Mouse (Mus musculus): ENCODE measurements around the gene Strn3. TPM values are rescaled to one million over a fixed set of nuclear protein-coding genes. Genes with fewer than 3 reads are reported as not detected.
A peak's percentile ranks its signal among the peaks of the same experiment; 100 is the strongest.

The Strn3 gene
- total RNA-seq (2014; rRNA removed) (44.1 and 44.3 TPM in 2 replicates), polyA plus RNA-seq (2015; fragmentation: Nextera tagmentation; extraction: Ambion mirVana) (30.2 and 30.8 TPM in 2 replicates)

GRCm38 (mm10) chr12:51691845-51692632 lies at the start of gene Strn3:
Strn3 (minus strand) TSS chr12:51691897.
- Histone ChIP-seq H3K27me3 (ENCODE audit: insufficient read depth, low read length) (no peaks in the 10 kb centered on the region), H3K9me3 (ENCODE audit: low read length) (no peaks in the 10 kb centered on the region), H3K4me3 (ENCODE audit: low read length) (peak within 1 kb of the TSS; percentile 100), H3K27ac (peak within 1 kb of the TSS; percentile 100), H3K4me2 (ENCODE audit: low read depth, low read length) (peak within 1 kb of the TSS; percentile 59), H3K4me1 (ENCODE audit: insufficient read depth, low read length) (0 out of 2 replicates have a peak, but pooled peaks cover 11% of the 10 kb centered on the region), H3K36me3 (ENCODE audit: insufficient read depth, low read length) (no peaks in the 10 kb centered on the region), H3K9ac (replicated peaks; ENCODE audit: low read length) (peak within 1 kb of the TSS; percentile 100)
- under 1% methylated on average over 48 of the region's 56 CpGs for WGBS
- no peak for TF ChIP-seq CTCF (IDR thresholded peaks at IDR 0.05; ENCODE audit: low read depth)
- DNase-seq (ENCODE audit: low spot score) (peak; percentile 98), ATAC-seq (peak; percentile 96)

GRCm38 (mm10) chr12:51736807-51737206 lies 45.1 kb upstream of the Strn3 start:
- Histone ChIP-seq H3K4me1 (ENCODE audit: insufficient read depth, low read length) (no peaks in the 10 kb centered on the region), H3K9me3 (ENCODE audit: low read length) (no peaks in the 10 kb centered on the region), H3K4me3 (ENCODE audit: low read length) (no peak overlapping the region), H3K4me2 (ENCODE audit: low read depth, low read length) (no peak overlapping the region), H3K27ac (no peak overlapping the region), H3K36me3 (ENCODE audit: insufficient read depth, low read length) (no peaks in the 10 kb centered on the region), H3K27me3 (ENCODE audit: insufficient read depth, low read length) (no peaks in the 10 kb centered on the region), H3K9ac (replicated peaks; ENCODE audit: low read length) (no peak overlapping the region)
- no peak for TF ChIP-seq CTCF (IDR thresholded peaks at IDR 0.05; ENCODE audit: low read depth)
- 21% methylated on average over 1 of the region's 1 CpGs for WGBS
- ATAC-seq (no peak), DNase-seq (ENCODE audit: low spot score) (no peak)

- ATAC-seq = no peak
These were observed 44.7 kb upstream of the Strn3 start for GRCm38 (mm10) chr12:51736381-51736780.

GRCm38 (mm10) chr12:51735840-51736271 lies 44.2 kb upstream of the Strn3 start:
- Histone ChIP-seq H3K27ac (no peak overlapping the region), H3K36me3 (ENCODE audit: insufficient read depth, low read length) (no peaks in the 10 kb centered on the region), H3K4me2 (ENCODE audit: low read depth, low read length) (no peak overlapping the region), H3K4me1 (ENCODE audit: insufficient read depth, low read length) (no peaks in the 10 kb centered on the region), H3K27me3 (ENCODE audit: insufficient read depth, low read length) (no peaks in the 10 kb centered on the region), H3K4me3 (ENCODE audit: low read length) (no peak overlapping the region), H3K9me3 (ENCODE audit: low read length) (no peaks in the 10 kb centered on the region), H3K9ac (replicated peaks; ENCODE audit: low read length) (no peak overlapping the region)
- peak; percentile 7 for DNase-seq (ENCODE audit: low spot score)
- no peak for ATAC-seq
- TF ChIP-seq CTCF (IDR thresholded peaks at IDR 0.05; ENCODE audit: low read depth) = no peak
- 40% methylated on average over 7 of the region's 7 CpGs for WGBS

More at GRCm38 (mm10) chr12:51736381-51736780, 44.7 kb upstream of the Strn3 start:
- no peak overlapping the region for H3K4me2 ChIP-seq (ENCODE audit: low read depth, low read length)
- WGBS = 66% methylated on average over 3 of the region's 3 CpGs
- H3K9me3 ChIP-seq (ENCODE audit: low read length) = no peaks in the 10 kb centered on the region
- no peaks in the 10 kb centered on the region for H3K27me3 ChIP-seq (ENCODE audit: insufficient read depth, low read length)
- no peak for TF ChIP-seq CTCF (IDR thresholded peaks at IDR 0.05; ENCODE audit: low read depth)
- no peak overlapping the region for H3K4me3 ChIP-seq (ENCODE audit: low read length)
- H3K4me1 ChIP-seq (ENCODE audit: insufficient read depth, low read length) = no peaks in the 10 kb centered on the region
- H3K9ac ChIP-seq (replicated peaks; ENCODE audit: low read length) = no peak overlapping the region
- no peak for DNase-seq (ENCODE audit: low spot score)
- no peaks in the 10 kb centered on the region for H3K36me3 ChIP-seq (ENCODE audit: insufficient read depth, low read length)
- peak overlapping the region; percentile 9; the same call in 1 of the 2 replicates for H3K27ac ChIP-seq

- Histone ChIP-seq H3K4me1 (ENCODE audit: insufficient read depth, low read length) (no peaks in the 10 kb centered on the region), H3K4me3 (ENCODE audit: low read length) (no peak overlapping the region), H3K36me3 (ENCODE audit: insufficient read depth, low read length) (no peaks in the 10 kb centered on the region; the same call in 1 of the 2 replicates), H3K9me3 (ENCODE audit: low read length) (no peaks in the 10 kb centered on the region), H3K4me2 (ENCODE audit: low read depth, low read length) (no peak overlapping the region), H3K27me3 (ENCODE audit: insufficient read depth, low read length) (no peaks in the 10 kb centered on the region), H3K27ac (no peak overlapping the region), H3K9ac (replicated peaks; ENCODE audit: low read length) (no peak overlapping the region)
- DNase-seq (ENCODE audit: low spot score) (no peak), ATAC-seq (no peak)
- 87% methylated on average over 14 of the region's 14 CpGs for WGBS
- TF ChIP-seq CTCF (IDR thresholded peaks at IDR 0.05; ENCODE audit: low read depth) = no peak
These were observed 43.0 kb upstream of the Strn3 start for GRCm38 (mm10) chr12:51734605-51735211.

- H3K4me1 ChIP-seq (ENCODE audit: insufficient read depth, low read length) = no peaks in the 10 kb centered on the region
- H3K9ac ChIP-seq (replicated peaks; ENCODE audit: low read length) = no peak overlapping the region
- 96% methylated on average over 9 of the region's 9 CpGs for WGBS
- H3K4me2 ChIP-seq (ENCODE audit: low read depth, low read length) = no peak overlapping the region
- ATAC-seq (no peak), DNase-seq (ENCODE audit: low spot score) (no peak)
- no peaks in the 10 kb centered on the region for H3K9me3 ChIP-seq (ENCODE audit: low read length)
- H3K27ac ChIP-seq = no peak overlapping the region
- no peak for TF ChIP-seq CTCF (IDR thresholded peaks at IDR 0.05; ENCODE audit: low read depth)
- no peak overlapping the region for H3K4me3 ChIP-seq (ENCODE audit: low read length)
- no peaks in the 10 kb centered on the region for H3K27me3 ChIP-seq (ENCODE audit: insufficient read depth, low read length)
- no peaks in the 10 kb centered on the region; the same call in 1 of the 2 replicates for H3K36me3 ChIP-seq (ENCODE audit: insufficient read depth, low read length)
These were observed 38.1 kb upstream of the Strn3 start for GRCm38 (mm10) chr12:51729827-51730226.
